Mouse (Mus musculus): ENCODE measurements around the gene Nmu.

Nmu gene

GRCm38 (mm10) chr5:76306261-76306660 is 57.3 kb downstream of the Nmu start:
- DNase-seq, result no peak

DNA sequence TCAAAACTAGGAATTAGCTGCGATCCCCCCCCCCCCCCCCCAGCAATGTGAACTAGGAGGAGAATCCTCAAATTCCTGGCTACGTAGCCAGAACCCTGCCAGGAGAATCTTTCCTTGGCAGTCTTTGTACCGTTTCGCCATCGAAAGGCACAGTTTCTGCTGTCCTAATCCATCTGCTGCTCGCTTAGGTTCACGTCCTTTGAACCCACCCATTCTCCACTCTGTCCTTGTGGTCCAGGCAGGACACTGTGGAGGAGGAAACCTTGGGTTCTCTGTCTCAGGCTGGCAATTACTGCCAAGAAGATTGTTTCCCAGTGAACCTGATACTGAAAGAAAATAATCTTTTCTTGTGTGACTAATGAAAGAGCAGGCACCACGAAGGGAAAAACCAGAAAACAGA is 58.0 kb downstream of the Nmu start:
- DNase-seq, result peak; percentile 11 to 18

DNA sequence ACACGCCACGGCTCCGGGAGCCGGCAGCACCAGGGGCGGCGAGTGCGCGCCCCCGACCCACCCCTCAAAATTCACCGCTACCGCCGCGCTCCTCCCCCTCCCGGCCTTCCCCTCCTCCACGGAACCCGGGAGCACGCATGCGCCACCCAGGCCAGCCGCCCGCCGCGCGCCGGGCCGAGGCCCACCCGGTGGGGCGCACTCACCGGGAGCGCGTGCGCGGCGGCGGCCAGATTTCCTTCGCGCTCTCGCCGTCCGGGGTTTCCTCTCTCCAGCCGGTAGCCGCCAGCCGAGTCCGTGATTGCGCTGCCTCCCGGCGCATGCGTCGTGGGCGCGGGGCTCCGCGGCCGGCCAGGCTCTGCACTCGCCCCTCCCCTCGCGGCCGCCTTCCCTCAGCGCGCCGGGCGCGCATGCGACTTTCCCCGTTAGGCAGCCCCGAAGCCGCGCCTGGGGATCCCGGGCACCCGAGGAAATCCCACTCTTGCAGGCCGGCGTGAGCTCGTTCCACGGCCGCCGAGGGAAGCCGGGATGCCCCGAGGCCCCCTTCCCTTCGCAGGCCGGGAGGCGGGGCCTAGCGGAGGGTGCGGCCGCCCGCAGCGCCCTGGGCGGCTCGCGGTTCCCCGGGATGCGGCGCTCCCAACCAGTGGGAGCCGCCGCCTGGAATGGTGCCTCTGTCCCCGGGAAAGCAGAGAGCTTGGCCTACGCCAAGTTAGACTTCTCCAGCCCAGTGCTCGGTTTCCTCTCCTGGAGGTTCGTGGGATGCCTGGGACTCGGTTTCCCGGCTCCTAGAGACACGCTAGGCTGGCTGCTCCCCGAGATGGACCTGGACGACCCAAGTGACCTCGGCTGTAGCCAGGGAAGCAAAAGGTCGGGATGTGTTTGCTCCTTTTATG is 58.9 kb downstream of the Nmu start, which contains the start of gene Clock:
Gene Clock, minus strand, starts transcription at position 341 of the 890 bp plus-strand sequence.
- peak; percentile 86 to 88 for DNase-seq

- peak; percentile 75 to 79 for DNase-seq
Measured at GRCm38 (mm10) chr5:76303745-76304451, 59.7 kb downstream of the Nmu start.

DNA sequence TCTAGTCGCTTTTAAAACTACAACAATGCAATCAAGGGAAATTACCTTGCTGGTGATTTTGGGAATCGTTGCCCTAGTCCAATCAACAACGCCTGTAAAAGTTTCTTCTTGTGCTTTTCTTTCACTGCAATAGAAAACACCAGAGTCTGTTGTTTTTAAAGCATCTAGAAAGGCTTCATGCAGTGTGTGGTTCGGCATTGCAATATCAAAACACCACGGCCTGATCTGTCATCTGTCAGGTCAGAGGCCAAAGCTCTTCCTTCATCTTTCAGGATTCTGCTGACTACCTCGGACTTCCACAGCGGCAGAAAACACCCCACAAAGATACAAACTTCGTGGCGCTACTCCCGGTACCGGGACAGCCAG is 60.2 kb downstream of the Nmu start:
- DNase-seq, result no peak

GRCm38 (mm10) chr5:76302009-76302408 is 61.6 kb downstream of the Nmu start:
- no peak for DNase-seq

- DNase-seq, result peak; percentile 55 to 58
Measured at GRCm38 (mm10) chr5:76289234-76289691, 74.3 kb downstream of the Nmu start.

GRCm38 (mm10) chr5:76288256-76288655 is 75.3 kb downstream of the Nmu start:
- DNase-seq, result no peak

DNA sequence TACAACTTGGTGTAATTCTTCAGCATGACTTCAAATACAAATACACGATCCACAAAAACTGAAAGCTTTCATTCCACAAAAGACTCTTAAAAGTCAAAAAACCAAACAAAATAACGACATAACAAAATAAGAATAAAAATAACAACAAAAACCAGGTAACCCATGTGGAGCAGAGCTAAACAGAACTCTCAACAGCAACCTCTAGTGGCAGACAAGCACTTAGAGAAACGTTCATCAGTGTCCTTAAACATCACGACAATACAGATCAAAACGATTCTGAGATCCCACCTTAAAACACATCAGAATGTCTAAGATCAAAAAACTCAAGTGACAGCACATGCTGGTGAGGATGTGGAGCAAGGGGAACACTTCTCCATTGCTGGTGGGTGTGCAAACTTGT is 76.5 kb downstream of the Nmu start:
- no peak for DNase-seq

GRCm38 (mm10) chr5:76285699-76286098 is 77.9 kb downstream of the Nmu start:
- no peak for DNase-seq

DNA sequence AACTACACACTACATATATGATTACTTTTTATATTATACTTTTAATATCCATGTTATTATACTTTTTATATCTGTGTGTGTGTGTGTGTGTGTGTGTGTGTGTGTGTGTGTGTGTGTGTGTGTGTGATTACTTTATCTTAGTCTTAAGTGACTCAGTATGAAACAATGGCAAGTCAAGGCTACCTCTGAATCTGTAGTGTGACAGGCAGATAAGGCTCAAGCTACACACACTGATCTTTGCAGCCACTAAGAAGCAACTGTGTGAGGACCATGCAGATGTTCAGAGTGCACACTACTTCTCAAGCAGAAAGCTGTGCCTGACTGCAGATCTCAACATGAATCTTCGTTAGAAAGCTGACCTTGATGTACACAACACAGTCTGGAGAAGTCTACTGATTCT is 79.7 kb downstream of the Nmu start:
- no peak for DNase-seq
